Mouse (Mus musculus): ENCODE results near the gene Fgf16. TPM values are rescaled to one million over a fixed set of nuclear protein-coding genes. Genes with fewer than 3 reads are reported as not detected.

Gene Fgf16
- total and polyA plus RNA-seq, 2 experiments, result not detected

GRCm38 (mm10) chrX:105762847-105763527 lies 1.1 kb upstream of the Fgf16 start:
- Histone ChIP-seq H3K4me1 (ENCODE audit: control insufficient read depth, insufficient read depth, low read length) (no peaks in the 10 kb centered on the region; the same call in 1 of the 2 replicates), H3K27me3 (ENCODE audit: control insufficient read depth, insufficient read depth, low read length) (peaks cover 17% of the 10 kb centered on the region; the same call in 1 of the 2 replicates), H3K27ac (replicated peaks; ENCODE audit: insufficient read depth, low read depth, low read length) (no peak overlapping the region), H3K9ac (ENCODE audit: low read depth, low read length) (no peak overlapping the region), H3K4me3 (ENCODE audit: insufficient read depth, low read depth, low read length) (no peak overlapping the region), H3K36me3 (ENCODE audit: control insufficient read depth, insufficient read depth, low read length) (no peaks in the 10 kb centered on the region), H3K79me2 (ENCODE audit: control insufficient read depth, insufficient read depth, low read length) (no peaks in the 10 kb centered on the region)
- DNase-seq (ENCODE audit: extremely low read depth, low read depth, low spot score), result no peak
- WGBS, result 12% methylated on average over 20 of the region's 23 CpGs
- TF ChIP-seq CTCF (IDR thresholded peaks at IDR 0.05; ENCODE audit: low read depth, low read length) (no peak), POLR2A (IDR thresholded peaks at IDR 0.05; ENCODE audit: extremely low read depth, insufficient read depth, low read length) (no peak)

DNA sequence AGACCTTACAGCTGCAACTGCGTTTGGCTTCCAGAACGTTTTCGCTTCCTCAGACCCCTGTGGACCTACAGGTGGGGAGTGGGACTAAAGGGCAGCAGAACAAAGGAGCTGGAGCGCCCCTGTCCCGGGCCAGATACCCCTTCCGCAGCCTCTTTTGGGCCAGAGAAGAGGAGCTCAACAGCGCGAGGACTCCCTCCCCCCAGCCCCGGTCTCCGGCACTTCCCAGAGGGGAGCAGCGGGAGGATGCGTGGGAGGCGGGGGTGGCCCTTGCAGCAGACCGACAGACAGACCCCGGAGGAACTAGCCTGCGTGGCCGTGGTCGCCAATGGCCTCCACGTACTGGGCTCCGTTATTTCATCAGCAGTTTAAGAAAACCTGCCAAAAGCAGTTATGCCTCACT lies 467 bp upstream of the Fgf16 start:
- 3% methylated on average over 20 of the region's 20 CpGs for WGBS
- Histone ChIP-seq H3K79me2 (ENCODE audit: control insufficient read depth, insufficient read depth, low read length) (no peaks in the 10 kb centered on the region), H3K9ac (ENCODE audit: low read depth, low read length) (no peak overlapping the region), H3K36me3 (ENCODE audit: control insufficient read depth, insufficient read depth, low read length) (no peaks in the 10 kb centered on the region), H3K4me3 (ENCODE audit: insufficient read depth, low read depth, low read length) (peak overlapping the region; percentile 27; the same call in 1 of the 2 replicates), H3K27me3 (ENCODE audit: control insufficient read depth, insufficient read depth, low read length) (peaks cover 17% of the 10 kb centered on the region; the same call in 1 of the 2 replicates), H3K4me1 (ENCODE audit: control insufficient read depth, insufficient read depth, low read length) (no peaks in the 10 kb centered on the region; the same call in 1 of the 2 replicates), H3K27ac (replicated peaks; ENCODE audit: insufficient read depth, low read depth, low read length) (no peak overlapping the region)
- TF ChIP-seq POLR2A (IDR thresholded peaks at IDR 0.05; ENCODE audit: extremely low read depth, insufficient read depth, low read length) (no peak), CTCF (IDR thresholded peaks at IDR 0.05; ENCODE audit: low read depth, low read length) (no peak)
- no peak for DNase-seq (ENCODE audit: extremely low read depth, low read depth, low spot score)

- Histone ChIP-seq H3K27me3 (ENCODE audit: control insufficient read depth, insufficient read depth, low read length) (peaks cover 17% of the 10 kb centered on the region; the same call in 1 of the 2 replicates), H3K79me2 (ENCODE audit: control insufficient read depth, insufficient read depth, low read length) (no peaks in the 10 kb centered on the region)
- DNase-seq (ENCODE audit: extremely low read depth, low read depth, low spot score), result no peak
Measured at GRCm38 (mm10) chrX:105765005-105765706, 1.1 kb downstream of the Fgf16 start.

DNA sequence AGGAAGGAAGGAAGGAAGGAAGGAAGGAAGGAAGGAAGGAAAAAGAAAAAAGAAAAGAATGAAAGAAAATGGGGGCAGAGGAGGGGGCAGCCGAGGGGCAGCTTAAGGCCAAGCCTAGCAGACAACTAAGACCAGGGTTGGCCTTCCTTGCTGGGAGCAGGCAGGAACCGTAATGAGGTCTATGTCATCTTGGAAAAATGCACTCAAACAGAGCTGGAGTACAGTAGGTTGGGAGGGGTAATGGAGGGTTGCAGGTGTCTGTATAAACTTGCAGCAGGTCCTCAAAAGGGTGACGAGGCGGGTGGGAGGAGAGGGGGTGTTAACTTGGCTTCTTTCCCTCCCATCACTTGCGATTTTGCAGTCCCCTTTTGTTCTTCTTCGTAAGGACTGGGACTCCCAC lies 1.9 kb downstream of the Fgf16 start:
- no peak overlapping the region for H3K9ac ChIP-seq (ENCODE audit: low read depth, low read length)
- no peak overlapping the region for H3K27ac ChIP-seq (replicated peaks; ENCODE audit: insufficient read depth, low read depth, low read length)
- no peaks in the 10 kb centered on the region for H3K36me3 ChIP-seq (ENCODE audit: control insufficient read depth, insufficient read depth, low read length)
- H3K27me3 ChIP-seq (ENCODE audit: control insufficient read depth, insufficient read depth, low read length), result peaks cover 17% of the 10 kb centered on the region; the same call in 1 of the 2 replicates
- H3K4me1 ChIP-seq (ENCODE audit: control insufficient read depth, insufficient read depth, low read length), result no peaks in the 10 kb centered on the region; the same call in 1 of the 2 replicates
- WGBS, result 32% methylated on average over 6 of the region's 6 CpGs
- no peak for DNase-seq (ENCODE audit: extremely low read depth, low read depth, low spot score)
- H3K4me3 ChIP-seq (ENCODE audit: insufficient read depth, low read depth, low read length), result no peak overlapping the region
- H3K79me2 ChIP-seq (ENCODE audit: control insufficient read depth, insufficient read depth, low read length), result no peaks in the 10 kb centered on the region
- TF ChIP-seq POLR2A (IDR thresholded peaks at IDR 0.05; ENCODE audit: extremely low read depth, insufficient read depth, low read length) (no peak), CTCF (IDR thresholded peaks at IDR 0.05; ENCODE audit: low read depth, low read length) (no peak)

More at GRCm38 (mm10) chrX:105765005-105765706, 1.1 kb downstream of the Fgf16 start:
- Histone ChIP-seq H3K4me3 (ENCODE audit: insufficient read depth, low read depth, low read length) (peak overlapping the region; percentile 47; the same call in 1 of the 2 replicates), H3K36me3 (ENCODE audit: control insufficient read depth, insufficient read depth, low read length) (no peaks in the 10 kb centered on the region), H3K9ac (ENCODE audit: low read depth, low read length) (no peak overlapping the region), H3K4me1 (ENCODE audit: control insufficient read depth, insufficient read depth, low read length) (no peaks in the 10 kb centered on the region; the same call in 1 of the 2 replicates), H3K27ac (replicated peaks; ENCODE audit: insufficient read depth, low read depth, low read length) (no peak overlapping the region)
- no peak for TF ChIP-seq CTCF (IDR thresholded peaks at IDR 0.05; ENCODE audit: low read depth, low read length)
- no peak for TF ChIP-seq POLR2A (IDR thresholded peaks at IDR 0.05; ENCODE audit: extremely low read depth, insufficient read depth, low read length)
- WGBS, result 3% methylated on average over 30 of the region's 36 CpGs

DNA sequence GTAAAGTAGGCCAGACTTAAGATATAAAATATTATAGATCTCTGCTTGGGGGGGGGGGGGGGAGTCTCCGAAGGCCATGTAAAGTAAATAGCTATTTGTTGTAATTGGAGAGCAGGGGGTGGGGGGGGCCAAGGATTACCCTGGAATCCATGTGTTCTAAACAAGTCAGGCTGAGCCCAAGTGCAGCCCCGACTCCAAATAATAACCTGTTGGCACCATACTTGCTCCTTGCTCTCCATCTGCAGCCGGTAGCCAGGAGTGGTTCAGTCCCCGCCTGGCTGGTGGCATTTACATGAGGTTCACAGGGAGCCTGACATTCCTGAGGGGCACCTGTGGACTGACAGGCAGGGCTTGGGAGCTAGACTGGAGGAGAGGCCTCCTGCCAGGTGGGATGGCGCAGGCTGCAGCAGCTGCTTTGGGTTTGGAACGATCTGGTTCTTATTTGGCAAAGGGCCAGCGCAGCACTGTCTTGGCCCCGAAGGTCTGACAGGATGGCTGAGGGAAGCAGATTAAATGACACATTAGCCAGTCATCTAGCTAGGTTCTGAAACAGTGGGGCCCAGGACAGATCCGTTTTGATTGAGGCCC lies 3.2 kb downstream of the Fgf16 start:
- Histone ChIP-seq H3K9ac (ENCODE audit: low read depth, low read length) (no peak overlapping the region), H3K4me3 (ENCODE audit: insufficient read depth, low read depth, low read length) (no peak overlapping the region), H3K4me1 (ENCODE audit: control insufficient read depth, insufficient read depth, low read length) (no peaks in the 10 kb centered on the region; the same call in 1 of the 2 replicates), H3K36me3 (ENCODE audit: control insufficient read depth, insufficient read depth, low read length) (no peaks in the 10 kb centered on the region), H3K79me2 (ENCODE audit: control insufficient read depth, insufficient read depth, low read length) (no peaks in the 10 kb centered on the region), H3K27me3 (ENCODE audit: control insufficient read depth, insufficient read depth, low read length) (peaks cover 17% of the 10 kb centered on the region; the same call in 1 of the 2 replicates), H3K27ac (replicated peaks; ENCODE audit: insufficient read depth, low read depth, low read length) (no peak overlapping the region)
- 44% methylated on average over 9 of the region's 9 CpGs for whole genome bisulfite sequencing
- no peak for DNase-seq (ENCODE audit: extremely low read depth, low read depth, low spot score)
- TF ChIP-seq CTCF (IDR thresholded peaks at IDR 0.05; ENCODE audit: low read depth, low read length) (no peak), POLR2A (IDR thresholded peaks at IDR 0.05; ENCODE audit: extremely low read depth, insufficient read depth, low read length) (no peak)
